Mouse (Mus musculus): ENCODE measurements at regions not wholly inside any gene's neighbourhood (a gene's known extent, or its start where the extent isn't known, plus 50 kb on each side); places are given as distances from the start of the nearest gene placed in this dataset.

DNA sequence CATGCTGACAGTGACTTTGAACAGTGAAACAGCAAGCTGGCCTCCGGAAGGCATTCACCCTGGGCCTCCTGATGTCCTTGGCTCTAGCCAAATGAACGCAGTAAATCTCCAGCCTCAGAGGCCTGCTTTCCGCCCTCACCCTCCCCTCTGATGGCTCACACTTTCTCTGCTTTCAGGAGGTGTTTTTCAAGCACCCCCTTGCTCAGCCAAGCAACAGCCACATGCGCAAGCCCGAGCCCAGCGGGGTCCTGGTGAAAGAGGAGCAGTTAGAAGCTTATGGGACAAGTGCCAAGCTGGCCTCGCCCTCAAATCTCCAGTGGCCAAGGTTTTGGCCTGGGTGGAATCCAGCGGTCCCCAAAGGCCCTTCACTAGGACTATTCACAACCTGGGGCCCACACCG, 109.6 kb upstream of the Zbtb40 start:
- no peak for DNase-seq

- no peak for DNase-seq
These were observed 108.0 kb upstream of the Zbtb40 start for GRCm38 (mm10) chr4:137156441-137157105.

DNA sequence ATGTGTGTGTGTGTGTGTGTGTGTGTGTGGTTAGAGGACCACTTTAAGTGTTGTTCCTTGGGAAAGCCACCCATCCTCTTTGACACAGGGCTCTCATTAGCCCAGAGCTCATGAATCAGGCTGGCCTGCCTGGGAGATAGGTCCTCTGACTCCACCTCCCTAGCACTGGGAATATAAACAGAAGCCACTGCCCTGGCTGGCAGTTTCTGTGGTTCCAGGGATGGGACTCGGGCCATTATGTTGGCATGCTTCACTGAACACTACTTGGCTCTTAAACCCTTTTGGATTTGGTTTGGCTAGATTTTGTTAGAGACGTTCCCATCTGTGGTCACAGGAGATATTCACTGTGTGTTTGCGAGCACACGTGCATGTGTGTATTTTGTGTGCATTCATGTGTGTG, 100.2 kb upstream of the Zbtb40 start:
- no peak for DNase-seq

GRCm38 (mm10) chr4:137147795-137148194, 99.2 kb upstream of the Zbtb40 start:
- no peak for DNase-seq

DNA sequence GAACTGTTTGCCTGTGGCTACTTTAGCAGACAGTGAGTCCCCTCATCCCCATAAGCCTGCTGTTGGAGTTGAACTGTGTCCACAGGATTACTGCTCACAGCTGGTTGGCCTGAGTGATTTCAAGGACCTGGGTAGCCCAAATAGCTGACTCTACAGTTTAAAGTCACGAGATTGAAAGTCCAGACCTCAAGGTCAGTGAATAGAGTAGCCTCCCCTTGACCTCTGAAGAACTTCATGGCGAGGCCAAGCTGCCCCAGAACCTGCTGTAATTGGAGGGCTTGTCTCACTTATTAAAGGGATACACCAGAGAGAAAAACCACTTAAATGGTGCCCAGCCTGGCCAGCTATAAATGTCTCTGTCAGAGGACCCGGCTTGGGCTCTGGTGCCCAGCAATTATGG, 97.7 kb upstream of the Zbtb40 start:
- no peak for DNase-seq

DNA sequence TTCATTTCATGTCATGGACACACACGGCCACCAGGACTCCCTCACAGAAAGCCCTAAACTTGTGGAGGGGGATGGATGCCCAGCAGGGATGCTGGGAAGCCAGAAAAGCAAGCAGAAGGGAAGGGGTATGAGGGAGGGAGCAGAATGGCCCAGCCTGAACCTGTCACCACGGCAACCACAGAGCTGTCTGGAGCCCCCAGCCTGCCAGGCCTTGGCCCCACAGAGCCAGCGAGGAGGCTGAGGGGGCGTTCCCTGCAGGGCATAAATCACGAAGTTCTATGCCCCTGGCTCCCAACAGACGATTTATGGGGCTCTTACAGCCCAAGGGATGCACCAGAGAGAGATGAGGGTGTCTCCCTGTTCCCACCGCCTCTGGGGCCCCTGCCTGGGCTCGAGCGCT, 93.7 kb upstream of the Zbtb40 start:
- DNase-seq, result no peak

DNA sequence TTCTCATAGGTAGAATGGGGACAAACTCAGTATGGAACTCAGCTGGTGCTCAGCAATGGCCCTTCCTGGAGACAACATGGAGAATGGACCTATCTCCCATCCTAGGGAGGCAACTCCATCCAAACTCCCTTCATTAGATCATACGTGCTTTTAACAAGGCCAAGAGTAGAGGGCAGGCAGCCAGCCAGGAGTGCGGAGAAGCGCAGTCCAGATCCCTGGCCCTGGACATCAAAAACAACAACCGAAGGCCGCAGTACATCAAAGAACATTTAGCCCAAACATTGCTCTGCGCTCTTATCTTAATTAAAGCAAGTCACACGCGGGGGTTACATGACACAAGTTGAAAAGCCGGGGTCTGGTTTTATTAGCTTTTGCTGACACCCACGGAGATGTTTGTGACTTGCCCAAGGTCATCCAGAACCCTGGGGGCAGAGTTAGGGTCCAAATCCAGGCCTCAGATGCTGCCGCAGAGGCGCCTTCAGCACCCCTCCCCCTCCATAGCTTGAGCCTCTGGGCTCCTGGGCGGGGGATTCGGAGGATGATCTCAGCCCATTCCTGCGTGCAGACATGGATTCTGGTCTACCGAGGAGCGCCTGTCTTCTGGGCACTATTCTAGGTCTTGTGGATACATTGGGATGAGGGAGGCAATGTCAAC, 90.6 kb upstream of the Zbtb40 start:
- no peak for DNase-seq

DNA sequence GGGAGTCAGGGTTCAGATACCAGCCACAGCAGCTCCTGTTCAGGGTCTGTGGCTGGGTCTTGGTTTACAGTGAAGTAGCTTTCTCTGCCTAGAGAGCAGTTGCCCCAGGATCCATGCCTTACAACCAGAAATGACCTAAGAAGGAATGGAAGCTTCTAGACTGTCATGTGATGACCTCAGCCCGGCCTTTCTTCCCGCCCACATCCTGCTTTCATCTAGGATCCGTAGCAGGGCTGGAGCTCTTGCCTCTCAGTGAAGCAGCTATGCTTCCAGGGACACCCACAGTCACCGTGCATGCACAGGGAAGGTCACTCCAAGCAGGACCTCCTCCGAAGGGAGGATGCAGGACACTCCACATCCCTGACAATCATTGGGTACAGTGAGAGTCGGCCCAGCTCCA, 89.5 kb upstream of the Zbtb40 start:
- DNase-seq, result no peak

DNA sequence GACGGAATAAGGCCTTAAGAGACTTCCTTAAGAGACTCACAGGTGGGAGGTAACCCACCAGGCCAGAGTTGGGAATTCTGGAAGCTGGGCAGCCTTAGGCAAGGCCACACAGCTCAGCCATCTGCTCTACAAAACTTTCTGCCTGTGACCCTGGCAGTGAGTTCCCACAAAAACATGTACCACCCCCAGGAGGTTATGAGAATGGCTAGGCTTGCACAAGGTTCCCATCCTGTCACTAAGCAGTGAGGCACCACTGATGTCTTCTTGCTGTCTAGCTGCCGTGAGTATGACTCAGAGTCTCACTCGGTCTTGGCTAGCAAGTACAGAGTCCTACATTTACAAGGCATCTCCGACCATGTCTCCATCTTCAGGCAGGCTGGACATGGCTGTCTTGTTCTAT, 87.7 kb upstream of the Zbtb40 start:
- no peak for DNase-seq

GRCm38 (mm10) chr4:137135792-137136191, 87.2 kb upstream of the Zbtb40 start:
- no peak for DNase-seq

DNA sequence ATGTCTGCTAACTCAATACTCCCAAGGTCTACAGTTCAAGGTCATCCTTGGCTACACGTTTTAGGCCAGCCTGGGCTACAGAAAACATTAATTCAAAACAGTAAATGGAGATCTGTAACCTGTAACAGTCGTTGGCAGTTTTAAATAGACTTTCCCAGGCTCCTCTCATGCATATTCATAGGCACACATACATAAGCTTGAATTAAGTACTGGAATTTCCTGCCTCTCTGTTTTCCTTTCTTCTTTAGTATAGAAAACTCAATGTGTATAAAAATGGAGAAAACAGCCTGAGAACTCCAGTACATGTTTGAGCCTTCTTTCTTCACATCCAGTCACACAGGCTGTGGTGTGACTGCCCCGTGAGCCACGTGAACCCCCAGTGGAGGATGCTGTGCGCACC, 86.0 kb upstream of the Zbtb40 start:
- no peak for DNase-seq

- no peak for DNase-seq
These were observed 85.2 kb upstream of the Zbtb40 start for GRCm38 (mm10) chr4:137133789-137134188.

- DNase-seq, result no peak
These were observed 82.1 kb upstream of the Zbtb40 start for GRCm38 (mm10) chr4:137130619-137131212.

GRCm38 (mm10) chr4:137128152-137128551, 79.6 kb upstream of the Zbtb40 start:
- no peak for DNase-seq

DNA sequence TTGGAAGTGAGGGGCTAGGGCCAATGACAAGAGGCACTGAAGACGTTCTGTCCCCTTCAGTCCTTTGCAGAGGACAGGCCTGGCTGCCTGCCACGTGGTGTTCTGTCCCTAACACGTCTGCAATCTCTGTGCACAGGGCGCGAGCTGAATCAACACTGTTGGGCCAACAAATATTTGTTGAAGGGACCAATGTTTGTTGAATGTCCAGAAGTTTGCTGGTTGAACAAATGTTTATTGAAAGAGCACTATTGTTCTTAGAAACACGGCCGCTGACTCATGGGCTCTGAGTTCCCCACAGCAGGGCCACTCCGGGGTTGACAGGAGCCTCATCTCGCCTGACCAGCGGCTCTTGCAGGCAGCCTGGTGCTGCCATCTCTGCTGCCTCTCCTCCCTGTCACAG, 73.1 kb upstream of the Zbtb40 start:
- no peak for DNase-seq

DNA sequence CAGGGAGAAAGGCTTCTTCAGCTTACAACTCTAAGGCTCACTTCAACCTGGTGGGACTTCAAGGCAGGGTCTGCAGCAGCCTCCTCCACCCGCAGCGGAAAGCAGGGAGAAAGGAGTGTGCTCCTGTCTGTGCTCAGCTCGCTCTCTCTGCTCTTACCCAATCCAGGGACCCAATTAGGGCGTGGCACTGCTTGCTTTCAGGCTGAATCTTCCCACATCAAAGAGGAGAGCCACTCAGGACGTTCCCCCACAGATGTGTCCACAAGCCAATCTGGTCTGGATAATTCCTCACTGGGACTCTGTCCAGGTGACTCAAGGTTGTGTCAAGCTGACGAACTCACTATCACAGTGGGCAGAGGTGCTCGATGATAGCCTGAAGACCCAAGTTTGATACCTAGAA, 72.0 kb upstream of the Zbtb40 start:
- DNase-seq, result no peak

DNA sequence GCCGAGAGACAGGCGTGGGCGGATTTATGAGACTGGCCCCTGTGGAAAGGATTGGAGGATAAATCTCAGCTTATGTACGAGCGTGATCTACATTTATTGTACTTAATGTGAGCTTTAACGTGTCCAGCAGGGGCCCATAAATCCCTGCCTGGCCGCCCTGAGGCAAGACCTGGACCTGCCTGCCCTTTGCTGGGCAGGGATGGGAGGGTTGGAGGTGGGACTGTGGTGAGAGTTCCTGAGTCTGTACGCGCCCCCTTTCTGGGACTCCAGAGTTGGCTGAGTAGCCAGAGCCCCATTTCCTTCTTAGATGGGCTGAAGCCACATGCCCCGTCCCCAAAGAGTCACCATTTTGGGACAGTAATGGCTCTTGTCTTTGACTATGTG, 69.7 kb upstream of the Zbtb40 start:
- no peak for DNase-seq

DNA sequence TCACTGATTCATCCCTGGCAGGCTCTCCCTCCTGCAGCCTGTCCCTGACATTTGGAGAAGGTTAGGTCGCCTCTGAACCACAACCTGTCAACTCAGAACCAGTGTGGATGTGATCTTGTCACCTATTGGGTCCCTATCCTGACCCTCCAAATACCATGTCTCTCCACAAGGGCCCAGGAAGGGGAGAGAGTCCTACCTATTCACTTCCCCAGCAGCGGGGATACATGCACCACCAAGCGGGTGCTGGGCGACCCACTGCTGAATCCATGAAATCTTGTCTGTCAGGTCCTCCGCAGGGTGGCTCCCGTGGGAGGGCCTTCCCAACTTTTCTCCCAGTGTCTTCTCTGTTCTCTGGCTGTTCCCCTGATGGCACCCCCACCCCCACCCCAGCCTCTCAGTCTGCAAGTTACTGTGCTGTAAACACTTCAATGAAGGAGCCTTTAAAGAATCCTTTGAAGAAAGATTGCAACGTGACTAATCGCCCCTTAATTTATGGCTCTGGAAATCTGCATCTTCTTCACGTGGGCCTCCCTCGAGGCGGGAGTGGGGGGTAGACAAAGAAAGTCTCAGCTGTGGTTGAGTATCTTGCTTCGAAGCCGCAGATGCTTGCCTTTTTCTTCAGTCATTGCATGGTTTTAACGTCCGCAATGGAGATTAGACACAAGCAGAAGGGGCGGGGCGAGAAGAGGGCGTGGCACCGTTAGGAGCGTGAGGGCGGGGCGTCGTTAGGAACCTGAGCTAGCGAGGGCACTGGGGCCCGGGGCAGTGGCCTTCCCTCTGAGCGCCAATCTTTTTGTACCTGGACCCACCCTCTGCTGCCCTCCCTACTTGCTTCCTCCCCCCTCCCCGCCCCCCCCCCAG, 69.1 kb upstream of the Zbtb40 start:
- DNase-seq, result peak; percentile 34

DNA sequence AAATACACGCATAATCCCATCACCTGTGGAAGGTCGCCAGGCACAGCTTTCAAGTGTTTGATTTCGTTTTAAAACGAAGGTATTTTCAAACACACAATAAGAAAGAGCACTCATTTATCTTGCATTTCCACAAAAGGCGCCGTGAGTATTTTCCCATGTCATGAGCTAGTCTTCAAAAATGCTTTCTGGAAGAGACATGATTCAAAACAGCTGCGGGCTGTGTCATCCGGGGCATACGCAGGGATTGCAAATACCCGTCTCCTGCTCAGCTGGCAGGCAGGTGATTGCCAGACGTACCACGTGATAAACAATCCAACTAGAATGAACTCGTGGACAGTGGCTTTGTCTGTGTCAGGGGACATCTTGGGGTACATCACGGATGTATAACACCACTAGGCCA, 66.5 kb upstream of the Zbtb40 start:
- no peak for DNase-seq

DNA sequence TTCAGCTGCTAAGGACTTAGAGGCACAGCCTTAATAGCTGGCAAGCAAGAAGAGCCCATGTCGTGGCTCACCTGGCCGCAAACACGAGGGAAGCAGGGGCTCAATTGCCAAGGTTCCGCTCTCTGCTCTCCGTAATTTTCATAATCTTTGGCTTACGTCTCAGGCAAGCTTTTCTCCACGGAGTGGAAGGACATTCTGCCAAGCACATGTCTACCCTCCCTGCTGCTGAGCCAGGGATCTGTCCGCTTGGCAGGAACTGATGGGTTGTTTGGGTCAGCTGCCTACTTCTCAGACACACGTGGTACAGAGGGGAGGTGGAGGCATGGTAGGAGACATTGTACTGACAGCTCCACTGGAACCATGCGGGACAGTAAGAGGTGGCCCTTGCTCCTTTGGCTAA, 61.7 kb upstream of the Zbtb40 start:
- no peak for DNase-seq

DNA sequence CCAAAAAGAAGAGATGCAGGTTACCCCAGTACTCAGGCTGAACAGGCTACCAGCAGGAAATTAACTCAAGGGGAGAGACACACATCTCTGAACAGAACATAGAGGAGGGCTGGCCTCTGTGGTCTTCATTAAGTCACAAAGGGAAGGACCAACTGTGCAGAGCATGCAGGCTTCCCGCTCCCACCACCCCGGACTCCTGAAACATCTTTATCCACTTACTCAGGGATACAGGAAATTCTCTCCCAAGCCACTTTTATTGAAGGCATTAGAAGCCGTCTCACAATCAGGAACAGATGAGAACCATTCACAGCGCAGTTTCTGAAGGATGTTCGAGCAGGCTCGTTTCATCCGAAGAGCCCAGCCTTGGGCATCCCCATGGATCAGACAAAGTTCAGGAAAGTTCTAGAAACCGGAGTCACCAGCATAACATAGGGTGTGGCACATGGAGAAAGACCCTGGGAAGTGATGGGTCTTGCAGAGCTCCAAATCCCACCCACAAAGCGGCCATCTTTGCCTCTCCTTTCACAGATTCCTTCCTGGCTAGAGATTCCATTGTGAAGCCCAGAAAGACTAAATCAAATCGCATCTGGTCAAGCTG, 55.9 kb upstream of the Zbtb40 start:
- no peak for DNase-seq

- DNase-seq, result no peak
These were observed 52.6 kb upstream of the Zbtb40 start for GRCm38 (mm10) chr4:137101169-137101568.

GRCm38 (mm10) chr4:137100756-137101155, 52.2 kb upstream of the Zbtb40 start:
- DNase-seq, result no peak

All from kidney, adult 11 months (tissue).